Mouse (Mus musculus) cerebellum, postnatal 36 days (tissue): ENCODE data around the gene Hnrnph3.

Experiments
- DNase-seq, 2 experiments: peaks; one replicate each; pipeline ENCODE4 v3.0.0; 2021 to 2022; ENCODE audit warnings: mixed read lengths in 2 of 2

Hnrnph3 gene

DNA sequence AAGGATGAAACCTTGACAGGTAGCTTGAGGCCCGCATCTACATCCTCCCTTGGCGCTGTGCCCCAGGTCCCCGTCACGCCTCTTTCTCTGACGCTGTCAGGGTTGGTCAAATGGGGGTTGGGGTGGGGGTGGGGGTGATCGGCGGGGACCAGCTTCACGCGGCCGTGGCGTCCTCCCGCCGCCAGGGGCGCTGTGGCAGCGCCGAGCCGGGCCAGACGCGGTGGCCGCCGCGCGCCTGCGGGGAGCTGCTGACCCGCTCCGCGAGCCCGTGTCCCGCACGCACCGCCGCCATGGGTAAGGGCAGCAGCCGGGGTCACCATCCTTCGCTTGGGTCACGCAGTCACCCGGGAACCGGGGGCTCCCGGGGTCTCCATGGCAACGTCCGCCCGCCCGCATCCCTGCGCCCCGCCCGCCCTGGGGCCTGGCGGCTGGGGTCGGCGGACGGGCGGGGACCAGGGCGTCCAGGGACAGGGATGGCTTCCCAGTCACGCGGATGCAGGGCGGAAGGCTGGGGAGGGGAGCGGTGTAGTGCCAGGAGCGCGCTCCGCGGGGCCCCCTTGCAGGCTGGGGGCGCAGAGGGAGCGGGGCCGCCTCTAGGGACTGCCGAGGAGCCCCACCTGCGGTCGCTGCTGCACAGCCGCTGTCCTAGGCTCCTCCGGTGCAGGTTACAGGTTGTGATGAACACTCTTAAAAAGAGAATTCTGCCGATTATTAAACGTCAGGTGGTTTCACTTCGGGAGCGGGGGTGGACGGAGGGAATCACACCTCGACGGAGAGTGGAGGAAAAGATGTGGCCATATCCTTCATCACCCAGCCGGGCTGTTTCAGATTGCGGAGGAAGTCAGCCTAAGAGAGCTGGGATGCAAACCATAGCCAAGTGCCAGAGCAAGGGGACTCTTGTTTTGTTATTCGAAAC lies 43.7 kb downstream of the Hnrnph3 start, which contains the start of gene Rufy2:
Rufy2 (plus strand) TSS at position 185 of the 916 bp plus-strand sequence.
- DNase-seq = peak; percentile 97 to 98

DNA sequence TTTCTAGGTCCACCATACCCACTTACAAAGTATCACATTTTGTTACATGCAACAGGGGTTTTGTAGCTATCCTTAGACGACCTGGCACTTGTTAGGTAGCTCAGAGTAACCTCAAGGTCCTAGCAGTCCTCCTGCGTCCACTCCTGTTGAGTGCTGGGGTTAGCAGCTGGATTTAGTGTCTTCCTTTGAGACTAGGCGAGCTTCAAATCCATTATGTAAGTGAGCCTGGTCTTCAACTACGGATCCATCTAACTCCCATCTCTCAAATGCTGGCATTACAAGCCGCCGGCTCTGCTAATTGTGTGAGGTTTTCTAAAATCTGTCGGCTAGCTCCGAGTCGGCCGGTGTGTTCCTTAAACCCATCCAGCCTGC lies 44.4 kb downstream of the Hnrnph3 start:
- DNase-seq = no peak

DNA sequence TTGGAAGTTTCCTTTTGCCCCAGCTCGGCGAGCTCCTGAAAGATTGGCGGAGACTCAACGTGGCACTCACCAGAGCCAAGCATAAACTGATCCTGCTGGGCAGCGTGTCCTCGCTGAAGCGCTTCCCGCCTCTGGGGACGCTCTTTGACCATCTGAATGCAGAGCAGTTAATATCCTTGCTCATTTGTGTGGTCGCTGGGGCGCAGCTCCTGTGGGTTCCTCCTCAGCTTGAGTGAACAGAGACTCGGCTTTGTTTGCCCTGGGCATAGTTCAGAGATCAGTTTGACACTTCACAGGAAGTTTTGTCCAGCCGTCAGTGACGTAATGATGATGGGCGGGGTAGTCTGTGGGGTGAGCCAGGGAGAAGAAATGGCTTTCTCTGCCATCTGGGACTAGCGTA lies 52.2 kb downstream of the Hnrnph3 start:
- DNase-seq = peak; percentile 46 to 47

DNA sequence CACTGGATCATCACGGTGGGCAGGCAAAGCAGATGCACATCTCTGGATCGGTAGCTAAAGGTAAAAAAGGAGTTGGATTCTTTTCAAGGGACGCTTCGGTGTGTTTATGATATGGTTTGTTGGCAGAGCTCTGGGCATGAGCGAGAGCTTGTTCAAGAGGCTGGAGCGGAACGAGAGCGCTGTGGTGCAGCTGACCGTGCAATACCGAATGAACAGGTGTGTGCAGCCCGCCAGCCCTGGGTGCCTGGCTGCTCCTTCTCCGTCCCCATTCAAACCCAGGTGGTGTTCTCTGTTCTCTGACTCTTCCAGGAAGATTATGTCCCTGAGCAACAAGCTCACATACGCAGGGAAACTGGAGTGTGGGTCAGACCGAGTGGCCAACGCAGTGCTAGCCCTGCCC lies 57.7 kb downstream of the Hnrnph3 start:
- DNase-seq = peak in 1 of 2 experiments; percentile 25

DNA sequence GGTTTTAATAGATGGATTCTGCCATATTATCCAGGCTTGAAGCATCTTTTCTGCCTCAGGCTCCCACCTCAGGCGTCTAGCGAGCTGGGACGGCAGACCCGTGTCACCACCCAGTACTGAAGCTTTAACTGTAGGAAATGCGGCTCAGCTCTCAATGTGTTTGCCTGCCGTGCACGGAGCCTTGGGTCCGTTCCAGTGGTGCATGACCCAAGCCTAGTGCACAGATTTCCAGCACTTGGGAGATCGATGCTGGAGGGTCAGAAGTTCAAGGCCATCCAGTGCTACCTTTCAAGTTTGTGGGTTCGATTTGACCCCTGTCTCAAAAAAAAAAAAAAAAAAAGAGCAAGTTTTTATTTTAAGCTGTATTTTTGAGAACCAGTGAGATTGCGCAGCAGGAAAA lies 58.2 kb downstream of the Hnrnph3 start:
- DNase-seq = no peak
